Mouse (Mus musculus) embryonic facial prominence, embryonic 10.5 days (tissue): ENCODE measurements at regions not wholly inside any gene's neighbourhood (a gene's known extent, or its start where the extent isn't known, plus 50 kb on each side); places are given as distances from the start of the nearest gene placed in this dataset.
"Not testable (repeated sequence)": the region's sequence is repeated elsewhere in the genome, so short reads cannot be mapped to it uniquely, and the experiment has no call there.

Source experiments
- DNase-seq: peaks from one replicate; pipeline ENCODE4 v3.0.0-alpha.2; 2017; ENCODE audit warnings: low spot score
- H3K27ac ChIP-seq: fragments of 300-500 bp; sonication (generic); replicated peaks from 2 replicates; pipeline ENCODE4 v1.5.1; 2016; ENCODE audit warnings: mild to moderate bottlenecking
- H3K27me3 ChIP-seq: fragments of 300-500 bp; sonication (generic); replicated peaks from 2 replicates; pipeline ENCODE4 v1.6.1; 2016; ENCODE audit warnings: low read depth, mild to moderate bottlenecking; ENCODE audit not compliant: poor library complexity, severe bottlenecking
- H3K36me3 ChIP-seq: fragments of 300-500 bp; sonication (generic); replicated peaks from 2 replicates; pipeline ENCODE4 v1.6.1; 2016; ENCODE audit warnings: mild to moderate bottlenecking, moderate library complexity
- H3K4me1 ChIP-seq: fragments of 300-500 bp; sonication (generic); 2 replicates; pipeline ENCODE4 v1.6.1; 2016
- H3K4me3 ChIP-seq: fragments of 300-500 bp; sonication (generic); 2 replicates; pipeline ENCODE4 v1.5.1; 2016; ENCODE audit warnings: mild to moderate bottlenecking, moderate library complexity
- H3K9me3 ChIP-seq: fragments of 300-500 bp; sonication (generic); 2 replicates; pipeline ENCODE4 v1.6.1; 2016; ENCODE audit warnings: mild to moderate bottlenecking
- WGBS: fragments of 180-500 bp; shearing (Covaris S2); methylation state at CpG from one replicate; pipeline ENCODE4 v1.1.7; 2016; 5-methylcytosine and 5-hydroxymethylcytosine counted together

GRCm38 (mm10) chr5:4312675-4313074 is 120.5 kb downstream of the Mterf1b start:
- Histone ChIP-seq H3K36me3 (no peaks in the 10 kb centered on the region), H3K27me3 (no peaks in the 10 kb centered on the region), H3K4me3 (no peak overlapping the region), H3K27ac (no peak overlapping the region), H3K4me1 (peaks cover 7% of the 10 kb centered on the region; the same call in 1 of the 2 replicates), H3K9me3 (no peaks in the 10 kb centered on the region)
- no peak for DNase-seq
- WGBS, result 89% methylated on average over 14 of the region's 14 CpGs

- Histone ChIP-seq H3K4me3 (no peak overlapping the region), H3K27me3 (no peaks in the 10 kb centered on the region), H3K36me3 (no peaks in the 10 kb centered on the region), H3K27ac (no peak overlapping the region), H3K9me3 (peaks cover 8% of the 10 kb centered on the region; the same call in 1 of the 2 replicates), H3K4me1 (peaks cover 18% of the 10 kb centered on the region)
- DNase-seq, result no peak
- 87% methylated on average over 8 of the region's 8 CpGs for WGBS
Measured at GRCm38 (mm10) chr5:4322634-4323386, 130.6 kb downstream of the Mterf1b start.

DNA sequence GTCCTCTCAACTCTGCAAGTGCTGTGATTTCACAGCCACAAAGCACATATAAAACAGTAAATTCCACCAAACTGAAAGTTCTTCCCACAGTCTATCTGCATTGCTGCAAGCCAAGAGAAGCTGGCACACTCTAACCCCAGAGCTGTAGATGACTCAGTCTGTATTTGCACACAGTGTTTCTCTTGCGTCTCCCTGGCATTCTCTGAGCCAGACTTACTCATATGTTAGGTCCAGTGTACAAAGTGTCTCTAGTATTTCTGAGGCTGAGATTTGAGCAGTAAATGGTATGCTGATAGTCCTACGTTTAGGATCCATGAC is 131.2 kb downstream of the Mterf1b start:
- H3K36me3 ChIP-seq, result no peaks in the 10 kb centered on the region
- peaks cover 8% of the 10 kb centered on the region; the same call in 1 of the 2 replicates for H3K9me3 ChIP-seq
- H3K27me3 ChIP-seq, result no peaks in the 10 kb centered on the region
- no peak overlapping the region for H3K27ac ChIP-seq
- no peak overlapping the region for H3K4me3 ChIP-seq
- DNase-seq, result no peak
- 87% methylated on average over 2 of the region's 2 CpGs for WGBS
- peaks cover 18% of the 10 kb centered on the region for H3K4me1 ChIP-seq

DNA sequence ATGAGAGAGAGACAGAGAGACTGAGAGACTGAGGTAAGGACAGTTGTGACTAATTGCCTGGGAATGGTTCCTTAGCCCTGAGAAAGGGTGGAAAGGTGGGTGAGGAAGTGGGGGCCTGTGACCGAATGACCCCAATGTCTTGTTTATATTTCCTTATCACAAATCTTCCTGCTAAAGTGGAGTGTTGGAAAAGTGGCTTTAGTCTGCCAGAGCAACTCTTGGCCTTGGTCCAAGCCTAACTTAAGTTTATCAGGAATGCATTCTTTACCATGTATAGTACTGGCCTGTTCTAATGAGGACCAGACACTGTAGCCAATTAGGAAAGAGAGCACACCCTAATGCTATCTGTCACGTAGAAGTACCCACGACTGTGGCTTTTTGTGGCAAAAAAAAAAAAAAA is 133.6 kb downstream of the Mterf1b start:
- no peaks in the 10 kb centered on the region for H3K36me3 ChIP-seq
- H3K4me3 ChIP-seq, result no peak overlapping the region
- no peaks in the 10 kb centered on the region for H3K27me3 ChIP-seq
- WGBS, result 22% methylated on average over 3 of the region's 3 CpGs
- H3K4me1 ChIP-seq, result peaks cover 18% of the 10 kb centered on the region
- no peak overlapping the region for H3K27ac ChIP-seq
- no peaks in the 10 kb centered on the region for H3K9me3 ChIP-seq
- peak; percentile 25 for DNase-seq

- 28% methylated on average over 8 of the region's 8 CpGs for WGBS
- Histone ChIP-seq H3K36me3 (no peaks in the 10 kb centered on the region), H3K4me3 (no peak overlapping the region), H3K27ac (no peak overlapping the region), H3K4me1 (peaks cover 18% of the 10 kb centered on the region), H3K27me3 (no peaks in the 10 kb centered on the region), H3K9me3 (no peaks in the 10 kb centered on the region)
- DNase-seq, result no peak
Measured at GRCm38 (mm10) chr5:4326309-4327014, 134.3 kb downstream of the Mterf1b start.

DNA sequence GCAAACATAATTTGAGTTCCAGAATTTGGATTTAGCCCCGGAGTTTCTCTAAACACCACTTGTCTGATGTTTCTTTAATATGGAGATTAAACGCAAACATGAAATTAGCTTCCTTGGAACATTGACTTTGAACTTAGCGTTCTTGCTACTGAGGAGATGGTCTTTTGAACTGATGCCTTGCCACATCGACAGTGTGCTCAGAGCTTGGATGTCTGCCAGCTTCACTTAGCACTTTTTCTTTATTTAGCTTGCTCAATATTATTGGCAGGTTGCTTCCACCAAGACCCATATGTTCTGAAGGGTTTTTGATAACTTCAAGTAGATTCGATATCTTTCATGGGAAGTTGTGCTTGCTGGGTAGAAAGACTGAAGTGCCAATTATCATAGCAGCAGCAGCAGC is 143.5 kb downstream of the Mterf1b start:
- no peaks in the 10 kb centered on the region for H3K4me1 ChIP-seq
- H3K4me3 ChIP-seq, result no peak overlapping the region
- H3K27ac ChIP-seq, result no peak overlapping the region
- H3K9me3 ChIP-seq, result 0 out of 2 replicates have a peak, but pooled peaks cover 3% of the 10 kb centered on the region
- no peaks in the 10 kb centered on the region for H3K36me3 ChIP-seq
- 88% methylated on average over 5 of the region's 5 CpGs for WGBS
- H3K27me3 ChIP-seq, result no peaks in the 10 kb centered on the region
- no peak for DNase-seq

DNA sequence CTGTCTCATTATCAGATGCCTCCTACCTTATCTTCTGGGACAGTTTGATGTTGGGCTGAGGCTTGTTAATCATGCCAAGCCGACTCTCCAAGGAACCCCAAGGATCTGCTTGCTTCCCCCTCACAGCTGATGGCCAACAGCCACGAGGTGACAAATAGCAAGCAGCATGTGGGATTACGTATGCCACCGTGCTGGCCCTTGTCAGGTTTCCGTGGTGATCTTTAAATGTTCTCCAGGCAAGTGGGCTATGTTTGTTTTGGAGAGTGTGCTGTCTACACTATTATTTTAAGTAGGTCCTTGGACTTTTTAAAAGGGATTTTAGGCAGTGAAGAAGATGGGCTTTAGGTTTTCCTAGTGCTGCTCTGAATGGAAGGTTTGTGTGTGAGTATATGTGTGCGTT is 149.8 kb downstream of the Mterf1b start:
- Histone ChIP-seq H3K4me3 (no peak overlapping the region), H3K27ac (no peak overlapping the region), H3K4me1 (peaks cover 10% of the 10 kb centered on the region; the same call in 1 of the 2 replicates), H3K9me3 (no peaks in the 10 kb centered on the region), H3K36me3 (no peaks in the 10 kb centered on the region), H3K27me3 (no peaks in the 10 kb centered on the region)
- DNase-seq, result no peak
- 51% methylated on average over 6 of the region's 6 CpGs for WGBS

DNA sequence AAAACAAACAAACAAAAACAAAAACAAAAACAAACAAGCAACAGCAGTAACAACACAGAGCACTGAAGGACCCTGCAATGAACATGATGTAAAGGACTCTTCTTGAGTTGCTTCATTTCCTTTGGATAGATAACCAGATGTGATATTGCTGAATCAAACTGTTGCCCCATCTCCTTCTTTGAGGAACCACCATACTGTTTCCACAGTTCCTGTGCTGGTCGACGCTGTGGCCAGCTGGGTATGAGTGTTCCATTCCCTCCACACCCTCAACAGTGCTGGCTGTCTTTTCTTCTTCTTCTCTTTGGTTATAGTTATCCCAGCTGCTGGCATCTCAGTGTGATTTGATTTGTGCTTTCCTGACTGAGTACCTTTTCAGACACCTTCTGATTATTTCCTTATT is 152.3 kb downstream of the Mterf1b start:
- DNase-seq, result no peak
- Histone ChIP-seq H3K4me1 (peaks cover 10% of the 10 kb centered on the region; the same call in 1 of the 2 replicates), H3K4me3 (no peak overlapping the region), H3K9me3 (no peaks in the 10 kb centered on the region), H3K27me3 (no peaks in the 10 kb centered on the region), H3K27ac (no peak overlapping the region), H3K36me3 (no peaks in the 10 kb centered on the region)
- WGBS, result 90% methylated on average over 2 of the region's 2 CpGs

GRCm38 (mm10) chr5:4348334-4348733 is 156.2 kb downstream of the Mterf1b start:
- WGBS, result 82% methylated on average over 4 of the region's 4 CpGs
- no peaks in the 10 kb centered on the region for H3K4me1 ChIP-seq
- H3K9me3 ChIP-seq, result no peaks in the 10 kb centered on the region
- H3K27me3 ChIP-seq, result no peaks in the 10 kb centered on the region
- no peak for DNase-seq
- no peaks in the 10 kb centered on the region for H3K36me3 ChIP-seq
- H3K27ac ChIP-seq, result no peak overlapping the region
- no peak overlapping the region for H3K4me3 ChIP-seq

GRCm38 (mm10) chr5:4349943-4350342 is 157.8 kb downstream of the Mterf1b start:
- no peak overlapping the region for H3K27ac ChIP-seq
- H3K4me1 ChIP-seq, result peaks cover 7% of the 10 kb centered on the region
- 81% methylated on average over 2 of the region's 2 CpGs for WGBS
- H3K4me3 ChIP-seq, result no peak overlapping the region
- no peak for DNase-seq
- no peaks in the 10 kb centered on the region for H3K36me3 ChIP-seq
- H3K27me3 ChIP-seq, result no peaks in the 10 kb centered on the region
- no peaks in the 10 kb centered on the region for H3K9me3 ChIP-seq

DNA sequence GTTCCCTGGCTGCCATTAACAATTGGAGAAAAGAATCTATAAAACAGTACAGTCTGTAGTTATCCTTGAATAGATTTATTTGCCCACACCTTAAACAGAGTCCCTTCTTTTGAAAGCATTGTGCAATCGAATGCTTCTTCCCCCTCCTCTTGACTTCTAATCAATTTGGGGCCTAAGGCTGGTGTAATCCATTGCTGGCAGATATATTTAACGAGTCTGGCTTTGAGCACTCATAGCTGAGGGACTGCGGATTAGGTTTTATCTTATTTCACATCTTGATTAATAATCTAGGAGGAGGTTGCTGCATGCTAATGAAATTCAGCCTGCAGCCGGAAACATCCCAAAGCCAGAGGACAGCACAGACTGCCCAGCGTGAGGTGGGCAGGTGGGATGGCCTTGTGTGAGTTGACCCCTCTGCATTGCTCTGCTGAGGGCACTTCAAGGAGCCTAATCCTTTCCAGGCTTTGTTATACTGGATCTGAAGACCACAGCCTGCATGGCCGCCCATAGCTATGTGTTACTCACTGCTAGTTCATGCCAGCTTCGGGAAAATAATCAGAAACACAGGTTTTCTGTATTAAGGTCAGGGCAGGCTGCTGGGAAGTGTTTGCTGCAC is 163.6 kb downstream of the Mterf1b start:
- Histone ChIP-seq H3K4me3 (no peak overlapping the region), H3K4me1 (peaks cover 20% of the 10 kb centered on the region), H3K9me3 (no peaks in the 10 kb centered on the region), H3K27ac (0 out of 2 replicates have a peak overlapping the region, but pooled peaks have one; percentile 4), H3K27me3 (no peaks in the 10 kb centered on the region), H3K36me3 (no peaks in the 10 kb centered on the region)
- peak; percentile 38 for DNase-seq
- WGBS, result 56% methylated on average over 7 of the region's 7 CpGs

DNA sequence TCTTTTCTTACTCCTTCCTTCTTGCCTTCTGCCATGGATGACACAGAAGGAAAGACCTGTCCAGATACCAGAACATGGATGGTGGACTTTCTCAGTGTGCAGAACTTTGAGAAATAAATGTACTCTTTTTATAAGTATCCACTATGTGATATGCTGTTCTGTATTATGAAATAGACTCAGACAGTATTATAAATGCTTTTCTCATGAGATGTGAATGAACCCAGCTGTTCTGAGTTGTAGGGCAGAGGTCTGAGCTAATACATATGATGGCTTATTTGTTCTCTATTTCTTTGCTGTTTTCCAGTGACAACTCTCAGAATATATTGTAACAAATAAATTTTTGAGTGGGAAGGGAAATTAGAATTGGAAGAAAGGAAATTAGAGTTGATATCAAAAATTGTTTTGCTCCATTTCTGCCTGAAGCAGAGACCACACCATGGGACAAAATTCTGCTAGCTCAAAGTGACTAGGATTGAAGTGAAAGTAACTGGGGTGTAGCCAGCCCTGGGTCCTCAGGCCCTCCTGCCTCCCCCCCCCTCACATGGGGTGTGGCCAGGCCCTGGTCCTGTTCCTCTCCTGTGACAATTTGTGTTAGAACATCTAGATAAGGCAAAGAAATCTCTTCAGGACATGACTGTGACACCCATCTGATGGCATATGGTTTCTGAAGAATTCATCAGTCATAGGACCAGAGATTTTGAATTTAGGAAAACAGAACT is 164.5 kb downstream of the Mterf1b start:
- H3K27me3 ChIP-seq, H3K27ac ChIP-seq, H3K4me3 ChIP-seq, H3K9me3 ChIP-seq, H3K36me3 ChIP-seq, DNase-seq: not testable (repeated sequence)
- H3K4me1 ChIP-seq, result peaks cover 20% of the 10 kb centered on the region
